Mouse (Mus musculus) stomach, postnatal 0 days (tissue): Measurements from ENCODE around the gene Ank3.

Experiments used
- CTCF ChIP-seq: IDR thresholded peaks from 2 replicates; pipeline ENCODE4 v1.5.1; 2016; ENCODE audit warnings: antibody characterized with exemption, low read depth, mild to moderate bottlenecking, moderate library complexity
- EP300 ChIP-seq: optimal IDR thresholded peaks from 2 replicates; pipeline ENCODE3; 2016; ENCODE audit warnings: antibody characterized with exemption

DNA sequence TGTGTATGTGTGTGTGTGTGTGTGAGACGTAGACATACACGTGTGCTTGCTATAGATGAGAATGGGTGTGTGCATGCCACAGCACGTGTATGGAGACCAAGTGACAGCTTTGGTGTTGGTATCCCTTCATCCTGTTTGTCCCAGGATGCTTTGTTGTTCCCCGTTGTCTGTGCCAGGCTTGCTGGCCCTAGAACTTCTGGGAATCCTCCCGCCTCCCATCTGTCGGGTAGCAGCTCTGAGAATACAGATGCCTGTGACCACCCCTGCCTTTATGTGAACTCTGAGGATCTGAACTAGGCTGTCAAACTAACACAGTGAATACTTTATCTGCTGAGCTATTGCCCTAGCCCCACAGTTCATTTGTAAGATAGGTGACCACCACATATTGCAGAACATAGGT is 330.3 kb downstream of the Ank3 start:
- TF ChIP-seq CTCF: no peak
- no peak for TF ChIP-seq EP300
